Mouse (Mus musculus) right cerebral cortex, postnatal 4 days (tissue): Measurements from ENCODE around the gene Prc1.

Experiments used
- DNase-seq: peaks from one replicate; pipeline ENCODE4 v3.0.0-alpha.2; 2022

Prc1 gene

DNA sequence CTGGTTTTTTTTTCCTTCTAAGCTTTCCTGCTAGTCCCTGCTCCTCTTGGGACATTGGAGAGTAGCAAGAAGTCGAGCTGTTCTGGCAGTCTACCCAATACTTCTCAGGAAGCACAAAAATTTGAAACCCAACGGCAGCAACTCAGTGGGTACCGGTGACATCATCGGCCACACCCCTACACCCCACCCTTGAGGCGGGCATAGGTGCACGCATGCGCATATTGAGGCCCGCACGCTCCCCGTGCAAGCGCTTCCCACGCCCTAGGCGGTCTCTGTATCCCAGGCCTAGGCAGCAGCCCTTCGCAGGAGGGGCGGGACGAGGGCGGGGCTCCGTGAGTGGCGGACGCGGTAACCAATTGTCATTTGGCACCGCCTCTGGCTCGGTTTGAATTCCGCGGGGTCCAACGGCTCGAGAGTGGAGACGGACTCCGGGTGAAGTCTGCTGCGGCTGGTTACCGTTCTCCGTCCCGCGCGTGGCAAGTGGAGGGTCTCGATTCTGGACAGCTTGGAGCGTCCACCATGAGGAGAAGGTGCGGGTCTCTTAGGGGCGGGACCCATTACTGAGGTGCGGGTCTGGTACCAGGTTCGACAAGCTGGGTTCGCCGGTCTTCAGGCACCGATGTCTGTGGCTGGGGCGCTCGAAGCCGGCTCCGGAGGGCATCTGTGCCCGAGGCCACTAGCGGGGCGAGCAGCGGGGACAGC lies at the start of gene Prc1:
Prc1 (plus strand) TSS at position 389 of the 702 bp plus-strand sequence.
- peak; percentile 98 for DNase-seq

DNA sequence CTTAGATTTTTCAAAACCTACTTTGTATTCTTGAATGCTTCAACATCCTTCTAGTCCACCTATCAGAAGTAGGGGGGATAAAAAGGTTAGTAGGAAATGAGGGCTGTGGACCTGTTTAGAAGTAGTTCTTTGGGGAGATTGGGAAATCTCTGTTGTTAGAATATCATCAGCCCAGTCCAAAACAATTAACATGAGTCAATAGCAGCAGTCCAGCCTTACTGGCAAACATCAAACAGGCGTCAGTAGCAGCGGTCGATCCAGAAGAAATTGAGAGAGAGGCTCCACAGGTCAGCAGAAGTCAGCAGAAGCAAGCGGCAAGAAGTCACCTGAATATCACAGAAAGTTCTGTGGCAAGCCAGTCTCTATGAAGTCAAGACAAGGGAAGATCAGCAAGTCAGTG lies 49.4 kb upstream of the Prc1 start:
- DNase-seq: no peak

DNA sequence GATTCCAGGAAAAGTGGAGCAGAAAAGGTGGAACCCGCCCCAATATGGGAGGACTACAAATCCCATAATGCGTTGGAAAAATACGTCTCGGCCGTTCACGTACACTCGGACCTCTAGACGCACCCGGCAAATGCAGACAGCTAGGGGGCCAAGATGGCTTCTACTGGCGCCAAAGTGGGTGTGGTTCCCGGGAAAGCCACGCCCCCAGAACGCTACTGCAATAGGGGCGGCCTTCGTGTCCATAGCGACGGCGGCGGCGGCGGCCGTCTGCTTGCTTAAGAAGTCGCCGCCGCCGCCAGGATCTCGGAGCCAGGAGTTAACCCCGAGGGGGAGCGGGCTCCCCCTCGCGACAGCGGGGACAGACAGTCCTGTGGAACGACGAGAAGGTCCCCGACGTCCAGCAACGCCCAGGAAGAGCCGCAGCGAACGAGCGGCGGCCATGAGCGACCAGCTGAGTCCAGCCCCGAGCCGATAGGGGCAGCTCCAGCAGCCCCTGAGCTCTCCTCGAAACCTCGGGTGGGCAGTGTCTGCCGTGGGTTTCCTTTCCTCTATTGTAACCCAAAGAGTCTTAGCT lies 48.0 kb upstream of the Prc1 start, which contains the start of gene Ttll13:
Ttll13 (plus strand) TSS at position 229 of the 574 bp plus-strand sequence.
- peak; percentile 96 for DNase-seq

DNA sequence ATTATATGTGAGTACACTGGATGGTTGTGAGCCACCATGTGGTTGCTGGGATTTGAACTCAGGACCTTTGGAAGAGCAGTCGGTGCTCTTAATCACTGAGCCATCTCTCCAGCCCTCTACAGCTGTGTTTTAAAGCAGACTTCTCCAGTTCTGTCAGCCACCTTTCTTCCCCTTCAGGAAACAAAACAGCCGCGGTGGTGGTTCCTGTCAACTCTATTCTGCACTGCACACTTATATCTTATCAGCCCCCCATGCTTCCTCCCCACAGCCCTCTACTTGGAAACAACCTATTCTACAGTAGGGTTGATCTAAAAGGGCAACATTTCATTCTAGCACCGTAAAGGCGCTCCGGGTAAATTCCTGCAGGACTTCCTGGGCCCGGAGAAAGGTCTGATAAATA lies 47.4 kb upstream of the Prc1 start:
- DNase-seq: no peak

DNA sequence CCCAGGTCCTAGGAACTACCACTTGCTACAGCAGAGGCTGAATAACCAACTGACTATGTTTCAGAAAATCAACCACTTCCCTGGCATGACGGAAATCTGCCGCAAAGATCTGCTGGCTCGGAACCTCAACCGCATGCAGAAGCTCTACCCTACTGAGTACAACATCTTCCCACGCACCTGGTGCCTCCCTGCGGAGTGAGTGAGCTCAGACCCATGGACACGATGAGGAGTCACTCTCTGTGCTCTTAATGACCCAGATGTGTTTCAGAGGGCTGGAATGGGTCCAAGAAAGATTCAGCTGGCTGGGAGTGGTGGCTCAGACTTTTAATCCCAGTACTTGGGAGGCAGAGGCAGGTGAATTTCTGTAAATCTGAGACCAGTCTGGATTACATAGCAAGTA lies 41.8 kb upstream of the Prc1 start:
- no peak for DNase-seq

DNA sequence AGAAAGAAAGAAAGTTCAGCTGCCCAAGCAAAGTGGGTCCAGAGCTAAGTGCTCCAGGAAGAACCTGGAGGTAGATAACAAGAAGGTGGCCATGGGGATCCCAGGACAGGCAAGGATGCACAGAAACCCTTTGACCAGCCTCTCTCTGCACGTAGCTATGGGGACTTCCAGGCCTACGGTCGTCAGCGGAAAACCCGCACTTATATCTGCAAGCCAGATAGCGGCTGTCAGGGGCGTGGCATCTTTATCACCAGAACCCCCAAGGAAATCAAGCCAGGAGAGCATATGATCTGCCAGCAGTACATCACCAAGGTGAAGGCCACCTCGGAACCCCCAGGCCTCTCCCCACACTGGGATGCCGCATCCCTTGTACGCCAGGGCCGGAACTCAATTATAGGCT lies 41.4 kb upstream of the Prc1 start:
- no peak for DNase-seq

DNA sequence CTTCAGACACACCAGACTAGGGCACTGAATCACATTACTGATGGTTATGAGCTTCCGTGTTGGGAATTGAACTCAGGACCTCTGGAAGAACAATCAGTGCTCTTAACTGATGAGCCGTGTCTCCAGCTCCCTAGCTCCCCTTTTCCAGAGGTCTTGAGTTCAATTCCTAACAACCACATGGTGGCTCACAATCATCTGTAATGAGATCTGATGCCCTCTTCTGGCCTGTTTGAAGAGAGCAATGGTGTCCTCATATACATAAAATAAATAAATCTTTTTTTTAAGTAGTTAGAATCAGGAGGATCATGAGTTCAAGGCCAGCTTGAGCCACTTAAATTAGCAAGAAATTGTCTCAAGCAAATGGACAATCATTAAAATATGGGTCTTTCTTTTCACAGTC lies 38.3 kb upstream of the Prc1 start:
- no peak for DNase-seq

DNA sequence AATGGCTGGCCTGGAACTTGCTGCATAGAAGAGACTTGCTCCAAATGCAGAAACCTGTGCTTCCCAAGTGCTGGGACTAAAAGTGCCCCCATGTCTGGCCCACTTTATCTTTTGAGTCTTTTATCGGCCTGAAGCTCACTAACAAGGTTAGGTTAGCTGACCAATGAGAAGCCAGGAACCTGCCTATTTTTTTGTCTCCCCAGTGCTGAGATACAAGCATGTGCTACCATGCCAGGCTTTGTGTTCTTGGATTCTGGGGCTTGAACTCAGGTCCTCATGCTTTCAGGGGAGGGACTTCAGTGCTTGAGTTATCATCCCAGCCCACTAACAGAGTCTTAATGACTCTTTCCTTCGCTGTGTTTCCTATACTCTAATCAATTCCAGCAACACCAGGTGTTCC lies 36.5 kb upstream of the Prc1 start:
- DNase-seq: no peak

DNA sequence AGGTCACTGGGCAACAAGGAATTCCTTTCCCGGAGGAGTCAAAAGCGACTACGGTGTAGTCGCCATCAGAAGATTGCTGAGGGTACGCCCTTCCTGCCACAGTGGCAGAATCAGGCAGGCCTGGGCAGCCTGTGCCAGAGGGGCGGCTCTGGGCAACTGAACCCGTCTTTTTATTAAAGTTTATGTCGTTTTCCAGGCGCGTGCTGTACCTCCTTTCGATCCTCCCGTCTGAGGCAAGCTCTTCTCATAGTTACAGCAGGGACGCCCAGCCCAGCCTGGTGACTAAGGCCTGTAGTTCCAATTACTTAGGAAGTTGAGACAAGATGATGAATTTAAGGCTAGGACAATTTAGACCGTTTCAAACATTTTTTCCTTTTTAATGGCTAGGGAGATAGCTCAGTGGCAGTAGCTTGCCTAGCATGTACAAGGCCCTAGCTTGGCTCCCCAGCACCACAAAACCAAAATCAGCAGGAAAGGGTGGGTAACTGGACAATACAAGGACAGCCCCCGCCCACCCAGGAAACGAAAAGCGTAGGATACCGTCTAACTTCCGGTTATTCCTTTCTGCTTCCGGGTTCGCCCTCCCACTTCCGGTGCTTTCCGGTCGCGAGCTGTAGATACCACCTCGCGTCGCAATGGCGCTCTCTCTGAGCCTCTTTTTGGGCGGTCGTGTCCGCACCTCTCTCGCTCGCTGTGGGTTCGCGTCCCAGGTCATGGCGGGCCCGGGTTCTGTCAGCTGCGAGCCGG lies 33.5 kb upstream of the Prc1 start, which contains the start of gene Ngrn:
Ngrn (plus strand) TSS at position 591 of the 747 bp plus-strand sequence.
- peak; percentile 78 for DNase-seq

DNA sequence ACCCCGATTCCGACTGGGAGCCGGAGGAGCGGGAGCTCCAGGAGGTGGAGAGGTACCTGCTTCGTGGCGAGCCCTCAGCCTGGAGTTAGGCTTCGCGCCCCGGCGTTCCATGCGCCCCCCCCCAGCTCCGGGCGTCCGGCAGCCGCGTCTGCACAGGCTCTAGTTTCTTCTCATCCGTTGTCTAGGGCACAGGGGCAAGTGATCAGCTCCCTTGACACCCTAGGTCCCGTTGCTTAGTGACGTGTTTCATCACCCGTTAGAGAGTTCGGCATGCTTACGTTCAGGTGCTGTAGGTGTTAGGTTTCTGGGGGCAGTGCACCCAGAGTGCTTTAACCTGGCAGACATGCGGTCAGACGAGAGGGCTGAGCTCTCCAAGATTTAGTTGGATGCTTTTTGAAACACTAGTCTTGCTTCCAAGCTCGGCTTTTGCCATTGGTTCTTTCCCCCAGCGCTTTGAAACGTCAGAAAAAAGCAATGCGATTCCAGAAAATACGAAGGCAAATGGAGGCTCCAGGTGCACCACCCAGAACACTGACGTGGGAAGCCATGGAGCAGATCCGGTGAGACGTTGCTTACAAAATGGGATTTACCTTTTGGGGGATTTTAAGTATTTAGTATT lies 32.8 kb upstream of the Prc1 start:
- DNase-seq: no peak

DNA sequence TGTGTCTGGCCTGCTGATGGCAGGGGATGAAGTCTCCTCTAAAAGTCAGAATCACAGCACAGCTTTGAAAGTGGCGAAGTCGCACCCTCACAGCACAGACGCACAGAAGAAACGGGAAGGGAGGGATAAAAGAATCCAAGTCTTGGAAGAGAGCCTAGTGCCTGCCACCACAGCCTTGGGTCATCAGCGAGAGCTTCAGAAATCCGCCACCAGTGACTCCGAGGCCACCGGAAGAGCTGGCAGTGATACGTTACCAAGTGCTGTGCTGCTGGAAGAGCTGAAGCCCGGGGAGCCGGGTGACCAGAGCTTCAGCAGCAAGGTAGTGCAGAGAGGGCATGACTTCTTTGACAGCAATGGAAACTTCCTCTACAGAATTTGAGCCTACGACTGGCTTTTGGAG lies 29.6 kb upstream of the Prc1 start:
- DNase-seq: no peak

DNA sequence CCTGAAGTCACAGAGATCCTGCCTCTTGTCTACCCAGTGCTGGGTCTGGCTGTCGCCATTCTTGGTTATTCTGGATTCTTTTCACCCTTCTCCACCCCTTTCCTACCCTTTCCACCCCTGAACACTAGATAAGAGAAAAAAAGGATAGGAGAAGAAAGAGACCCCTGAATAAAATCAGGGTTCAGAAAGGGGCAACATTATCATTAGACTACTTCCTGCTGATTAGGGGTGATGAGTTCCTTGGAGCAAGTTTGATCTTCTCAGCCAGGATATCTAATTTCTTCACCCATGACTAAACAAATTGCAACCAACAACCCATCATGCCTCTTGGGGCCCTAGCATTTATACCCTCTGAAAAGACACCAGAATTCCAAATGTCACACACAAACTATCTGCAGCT lies 26.5 kb upstream of the Prc1 start:
- no peak for DNase-seq

DNA sequence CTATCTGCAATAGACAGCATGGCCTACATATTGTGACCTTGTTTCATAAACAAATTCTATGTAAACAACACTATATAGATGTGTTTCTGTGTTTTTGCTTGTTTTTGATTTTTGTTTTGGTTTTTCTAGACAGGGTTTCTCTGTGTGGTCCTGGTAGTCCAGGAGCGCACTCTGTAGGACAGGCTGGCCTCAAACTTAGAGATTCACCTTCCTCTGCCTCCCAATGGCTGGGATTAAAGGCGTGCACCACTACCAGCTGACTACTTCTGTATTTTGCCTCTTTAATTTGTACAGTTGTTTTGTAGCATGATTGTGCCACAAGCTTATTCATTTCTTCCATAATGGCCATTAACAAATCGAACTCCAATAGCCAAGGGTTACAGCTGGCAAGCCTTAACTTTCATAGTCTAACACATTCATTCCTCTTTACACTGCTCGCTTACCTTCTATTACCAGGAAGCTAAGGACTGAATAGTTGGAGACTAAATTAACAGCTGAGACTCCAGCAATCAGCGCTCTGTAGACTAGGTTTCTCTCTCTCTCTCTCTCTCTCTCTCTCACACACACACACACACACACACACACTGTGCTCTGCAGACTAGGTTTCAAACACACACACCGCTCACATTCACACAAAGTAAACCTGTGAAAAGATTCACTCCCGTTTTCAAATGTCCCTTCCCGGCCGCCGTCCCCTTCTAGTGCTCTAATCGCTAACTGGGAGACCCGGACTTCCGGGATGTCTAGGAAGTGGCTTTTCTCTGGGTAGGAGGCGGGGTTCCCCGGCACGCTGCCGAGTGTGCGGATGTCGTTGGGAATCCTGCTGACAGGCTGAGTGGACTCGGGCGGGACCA lies 25.1 kb upstream of the Prc1 start, which contains the start of gene Vps33b:
Vps33b (plus strand) TSS at position 753 of the 854 bp plus-strand sequence.
- DNase-seq: peak; percentile 98

DNA sequence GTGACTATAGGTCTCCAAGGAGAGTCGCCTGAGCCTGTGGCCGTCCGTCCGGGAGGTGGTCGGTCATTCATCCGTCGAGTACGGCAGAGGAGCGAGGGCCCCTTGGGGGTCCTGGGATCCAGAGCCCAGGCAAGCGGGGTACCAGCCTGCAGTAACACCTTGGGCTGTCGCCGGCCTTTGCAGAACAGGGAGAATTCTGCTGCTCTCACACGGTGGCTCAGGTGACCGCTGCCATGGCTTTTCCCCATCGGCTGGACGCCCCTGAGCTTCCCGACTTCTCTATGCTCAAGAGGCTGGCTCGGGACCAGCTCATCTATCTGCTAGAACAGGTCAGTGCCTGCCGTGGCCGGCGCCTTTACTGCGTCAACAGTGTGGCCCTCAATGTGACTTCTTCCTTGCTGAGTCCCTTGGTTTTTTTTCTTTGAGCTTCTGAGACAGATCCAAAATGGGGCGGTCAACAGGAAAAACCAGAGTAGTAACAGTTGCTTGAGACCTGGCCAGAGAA lies 24.4 kb upstream of the Prc1 start:
- no peak for DNase-seq

DNA sequence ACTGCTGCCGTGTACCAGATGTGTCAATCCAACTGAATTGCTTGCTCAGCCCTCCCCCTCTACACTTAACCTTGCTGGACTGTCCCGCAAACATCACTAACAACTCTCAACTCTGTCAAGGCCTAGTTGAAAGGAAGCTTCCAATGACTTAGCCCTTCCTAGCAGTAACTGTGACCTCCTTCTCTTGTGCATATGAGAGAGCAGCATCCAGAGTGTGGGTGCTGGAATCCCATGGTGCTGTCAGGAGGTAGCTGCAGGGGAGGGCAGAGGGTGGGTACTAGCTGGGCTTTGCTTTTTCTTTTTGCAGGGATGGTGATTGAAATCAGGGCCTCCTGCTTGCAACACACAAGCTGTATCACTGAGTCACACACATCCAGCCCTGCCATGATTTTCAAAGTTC lies 20.8 kb upstream of the Prc1 start:
- no peak for DNase-seq

DNA sequence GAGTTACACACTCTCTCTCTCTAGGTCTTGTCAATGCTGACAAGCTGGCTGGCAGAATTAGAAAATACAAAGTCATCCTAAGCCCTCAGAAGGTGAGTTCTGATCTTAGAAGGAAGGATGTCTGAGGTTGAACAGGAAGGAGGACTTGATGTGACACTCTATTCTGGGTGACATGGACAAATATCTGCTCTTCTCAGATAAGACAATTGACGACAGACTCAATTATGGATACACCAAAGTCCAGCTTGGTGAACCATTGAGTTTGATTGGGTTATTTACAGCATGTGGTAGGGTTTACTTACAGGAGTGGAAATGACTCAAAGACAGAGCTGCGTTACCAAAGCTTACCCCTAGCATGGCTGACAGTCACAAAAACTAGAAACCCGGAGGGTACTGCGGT lies 17.9 kb upstream of the Prc1 start:
- no peak for DNase-seq

DNA sequence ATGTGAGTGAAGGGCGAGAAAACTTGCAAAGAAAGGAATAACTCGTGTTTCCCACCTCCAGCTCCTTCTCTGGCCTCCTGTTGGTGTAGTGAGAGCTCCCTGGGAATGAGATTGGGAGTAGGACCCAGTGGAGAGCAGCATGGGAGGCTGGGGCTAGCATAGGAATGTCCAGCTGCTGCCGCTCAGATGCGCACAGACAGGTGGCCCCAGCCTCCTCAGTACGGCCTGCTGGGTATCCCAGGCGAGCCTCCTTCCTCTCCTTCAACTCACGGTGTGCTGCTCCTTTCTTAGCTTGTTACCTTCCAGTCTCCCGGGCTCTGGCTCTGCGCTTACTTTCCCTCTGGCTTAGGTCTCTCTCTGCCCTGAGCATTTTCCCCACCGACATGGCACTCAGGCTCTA lies 14.2 kb upstream of the Prc1 start:
- DNase-seq: no peak

DNA sequence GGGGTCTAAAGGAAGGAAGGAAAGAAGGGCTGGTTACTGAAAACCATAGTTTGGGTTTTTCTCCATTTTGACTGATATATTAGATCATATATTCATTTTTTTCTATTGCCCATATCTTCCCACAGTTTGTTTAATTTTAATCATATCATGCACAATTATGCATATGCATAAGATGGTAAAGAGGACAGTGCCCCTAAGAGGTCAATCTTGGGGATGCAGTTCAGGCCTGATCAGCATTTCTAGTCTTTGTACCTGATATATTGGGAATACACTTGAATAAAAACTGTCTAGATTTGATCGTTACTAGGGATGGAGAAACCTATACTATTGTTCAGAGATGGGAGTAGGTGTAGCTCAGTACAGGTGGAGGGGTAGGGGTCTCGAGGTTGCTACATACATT lies 13.3 kb upstream of the Prc1 start:
- no peak for DNase-seq

DNA sequence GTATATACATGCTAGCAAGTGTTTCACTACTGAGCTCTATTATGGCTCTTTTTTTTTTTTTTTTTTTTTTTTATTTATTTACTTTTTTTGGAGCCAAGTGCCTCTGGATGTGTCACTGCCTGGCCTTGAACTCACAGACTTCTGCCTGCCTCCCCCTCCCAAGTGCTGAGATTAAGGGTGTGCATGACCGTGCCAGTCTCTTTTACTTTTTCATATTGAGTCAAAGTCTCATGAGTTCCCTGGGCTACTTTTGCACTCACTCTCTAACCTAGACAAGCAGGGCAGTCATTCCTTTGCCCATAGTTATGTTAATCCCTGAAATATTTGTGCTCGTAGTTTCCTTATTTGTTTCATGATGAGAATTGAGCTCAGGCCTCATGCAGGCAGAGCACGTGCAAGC lies 12.6 kb upstream of the Prc1 start:
- no peak for DNase-seq

DNA sequence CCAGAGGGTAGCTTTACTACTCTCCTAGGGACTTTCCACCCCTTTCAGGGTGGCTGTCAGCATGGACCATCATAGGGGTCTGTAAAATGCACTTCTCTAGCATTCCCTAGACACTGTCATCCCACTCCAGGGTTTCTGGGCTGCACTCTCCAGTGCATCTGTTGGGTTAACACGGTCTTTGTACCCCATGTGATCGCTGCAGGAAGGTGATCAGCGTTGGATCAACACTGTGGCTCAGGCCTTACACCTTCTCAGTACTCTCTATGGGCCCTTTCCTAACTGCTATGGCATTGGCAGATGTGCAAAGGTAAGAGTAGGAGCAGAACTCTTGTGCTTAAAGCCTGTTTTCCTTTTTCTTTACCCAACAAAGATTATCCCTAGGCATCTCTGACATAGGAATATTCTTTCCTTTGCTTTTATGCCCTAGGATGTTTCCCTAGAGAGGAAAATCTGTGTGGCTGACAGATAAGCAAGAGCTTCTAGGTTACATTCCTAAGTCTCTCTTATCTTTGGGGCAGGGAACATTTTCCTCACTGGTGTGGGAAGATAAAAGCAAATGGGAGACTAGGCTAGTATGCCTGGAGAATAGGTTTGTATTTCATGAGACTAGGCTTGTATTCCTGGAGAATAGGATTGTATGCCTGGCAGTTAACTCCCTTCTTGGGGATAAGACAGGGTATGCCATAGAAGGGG lies 10.9 kb upstream of the Prc1 start:
- no peak for DNase-seq

DNA sequence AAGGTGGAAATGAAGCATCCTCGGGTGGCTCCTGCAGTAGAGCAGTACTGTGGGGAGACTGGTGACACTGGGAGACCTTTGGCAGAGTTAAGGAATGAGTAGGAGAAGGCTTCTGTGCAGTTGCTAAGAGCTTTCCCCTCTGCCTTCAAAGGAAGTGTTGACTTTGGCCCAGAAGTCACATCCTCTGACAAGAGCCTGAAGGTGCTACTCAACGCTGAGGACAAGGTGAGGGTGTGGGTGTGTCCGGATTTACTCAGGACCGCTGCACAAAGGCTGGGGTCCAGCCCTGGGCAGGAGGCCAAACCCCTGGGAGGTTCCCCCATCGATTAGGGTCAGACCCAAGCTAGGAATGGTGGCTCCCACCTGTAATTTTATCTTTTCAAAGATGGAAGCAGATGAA lies 9.9 kb upstream of the Prc1 start:
- DNase-seq: no peak

DNA sequence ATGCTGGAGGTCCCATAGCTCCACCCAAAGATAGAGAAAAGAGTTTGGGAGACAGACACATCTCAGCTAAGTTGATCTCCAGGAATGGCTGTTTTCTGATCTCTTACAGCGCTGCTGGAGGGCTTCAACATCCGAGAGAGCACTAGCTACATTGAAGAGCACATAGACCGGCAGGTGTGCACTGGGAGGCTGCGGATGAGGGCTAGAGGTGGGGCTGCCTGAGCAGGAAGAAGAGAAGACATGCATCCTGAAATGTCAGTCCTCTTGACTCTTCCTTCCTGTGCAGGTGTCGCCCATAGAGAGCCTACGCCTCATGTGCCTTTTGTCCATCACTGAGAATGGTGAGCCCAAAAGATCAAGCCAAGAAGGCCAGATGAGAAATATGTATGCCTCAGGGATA lies 8.5 kb upstream of the Prc1 start:
- DNase-seq: no peak
